Mouse (Mus musculus) kidney, adult 2 months (tissue): Measurements from ENCODE around the gene D5Ertd579e.

Source experiments
- CTCF ChIP-seq: fragments of 200-500 bp; conservative IDR thresholded peaks from 2 replicates; pipeline ENCODE4 v1.5.1; 2011; ENCODE audit warnings: low read depth, mild to moderate bottlenecking, control low read depth, low read length, moderate library complexity, mixed read lengths; ENCODE audit not compliant: insufficient read depth, insufficient read length
- POLR2A ChIP-seq: fragments of 200-500 bp; IDR thresholded peaks from one replicate; pipeline ENCODE4 v1.6.1; 2011; ENCODE audit warnings: low read depth, low read length, control low read depth

DNA sequence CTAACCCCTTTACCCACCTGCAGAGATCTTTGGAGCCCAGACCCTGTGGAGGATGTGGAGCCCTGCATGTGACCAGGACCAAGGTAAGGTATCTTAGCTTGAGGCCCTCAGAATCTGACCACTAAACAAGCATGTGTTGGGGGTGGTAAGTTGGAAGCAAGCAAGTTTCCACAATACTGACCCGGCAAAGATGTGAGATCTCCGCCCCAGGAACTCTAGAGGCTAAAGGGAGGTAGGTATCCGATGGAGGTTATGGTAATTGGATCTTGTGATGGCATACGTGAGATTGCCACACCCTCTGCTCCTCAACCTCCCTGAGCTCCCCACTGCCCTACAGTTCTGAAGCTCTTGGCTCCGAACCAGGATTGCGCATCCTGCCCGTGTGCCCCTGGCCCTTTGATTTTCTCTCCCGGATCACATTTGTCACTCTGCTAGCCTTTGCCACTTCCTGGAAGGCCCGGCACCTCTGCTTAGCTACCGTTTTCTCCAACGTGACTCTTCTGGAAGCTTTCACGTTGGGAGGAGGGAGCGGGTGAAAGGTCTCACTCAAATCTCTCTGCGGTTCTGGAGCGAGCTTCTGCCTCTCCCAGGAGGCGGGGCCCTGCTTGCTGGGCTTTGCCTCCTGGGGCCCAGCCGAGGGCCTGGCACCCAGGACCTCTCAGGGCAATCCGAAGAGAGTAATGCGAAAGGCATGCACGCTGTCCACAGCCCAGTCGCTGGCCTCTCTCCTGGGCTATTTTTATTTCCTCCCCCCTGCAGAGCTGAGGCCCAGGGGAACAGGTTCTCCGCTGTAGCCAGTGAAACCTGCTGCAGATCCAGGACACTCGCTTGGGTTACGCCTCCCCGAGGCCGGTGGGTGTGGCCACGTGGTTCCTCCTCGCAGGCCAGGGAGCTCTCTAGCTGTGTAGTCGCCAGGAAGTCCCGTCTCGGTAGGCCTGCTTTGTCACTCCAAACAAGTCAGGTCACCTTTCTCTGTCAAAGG, 17.0 kb upstream of the D5Ertd579e start:
- TF ChIP-seq CTCF (no peak), POLR2A (no peak)
